Mouse (Mus musculus) neural tube, embryonic 15.5 days (tissue): ENCODE data around the gene Gm10439. TPM values are rescaled to one million over a fixed set of nuclear protein-coding genes. Genes with fewer than 3 reads are reported as not detected.
"Not testable (repeated sequence)": the region's sequence is repeated elsewhere in the genome, so short reads cannot be mapped to it uniquely, and the experiment has no call there.

Source experiments
- ATAC-seq: fragments of 200-750 bp; cut with Nextera tagmentation; 2 replicates; pipeline ENCODE4 v1.8.0; 2017; ENCODE audit warnings: mild to moderate bottlenecking, moderate TSS enrichment, moderate library complexity; ENCODE audit not compliant: low FRiP score
- H3K27ac ChIP-seq: fragments of 300-500 bp; sonication (generic); replicated peaks from 2 replicates; pipeline ENCODE4 v1.5.1; 2015; ENCODE audit warnings: mild to moderate bottlenecking, inconsistent platforms
- H3K27me3 ChIP-seq: fragments of 300-500 bp; sonication (generic); replicated peaks from 2 replicates; pipeline ENCODE4 v1.6.1; 2015; ENCODE audit warnings: inconsistent platforms
- H3K36me3 ChIP-seq: fragments of 300-500 bp; sonication (generic); 2 replicates; pipeline ENCODE4 v1.6.1; 2015; ENCODE audit warnings: inconsistent platforms
- H3K4me1 ChIP-seq: fragments of 300-500 bp; sonication (generic); 2 replicates; pipeline ENCODE4 v1.6.1; 2015; ENCODE audit warnings: inconsistent platforms
- H3K4me2 ChIP-seq: fragments of 300-500 bp; sonication (generic); 2 replicates; pipeline ENCODE4 v1.6.1; 2015; ENCODE audit warnings: inconsistent platforms, mild to moderate bottlenecking, moderate library complexity
- H3K4me3 ChIP-seq: fragments of 300-500 bp; sonication (generic); replicated peaks from 2 replicates; pipeline ENCODE4 v1.5.1; 2015; ENCODE audit warnings: mild to moderate bottlenecking, inconsistent platforms
- H3K9ac ChIP-seq: fragments of 300-500 bp; sonication (generic); replicated peaks from 2 replicates; pipeline ENCODE4 v1.6.1; 2015; ENCODE audit warnings: mild to moderate bottlenecking, inconsistent platforms
- H3K9me3 ChIP-seq: fragments of 300-500 bp; sonication (generic); replicated peaks from 2 replicates; pipeline ENCODE4 v1.6.1; 2016; ENCODE audit warnings: inconsistent platforms
- WGBS: fragments of 180-500 bp; shearing (Covaris S2); methylation state at CpG from one replicate; pipeline ENCODE4 v1.1.7; 2015; ENCODE audit warnings: mixed read lengths; 5-methylcytosine and 5-hydroxymethylcytosine counted together
- polyA plus RNA-seq: library from polyadenylated mRNA; unstranded; fragments of >200 nt; fragmentation: Nextera tagmentation; extraction: Ambion mirVana; gene quantifications from 2 replicates; pipeline ENCODE4 v1.2.1, GENCODE M21; 2015

The Gm10439 gene
- polyA plus RNA-seq: not detected in 2 replicates

- not testable (repeated sequence) for H3K4me1 ChIP-seq, H3K4me2 ChIP-seq, H3K36me3 ChIP-seq, H3K27ac ChIP-seq, H3K4me3 ChIP-seq, ATAC-seq, H3K27me3 ChIP-seq, H3K9me3 ChIP-seq, H3K9ac ChIP-seq
- no CpG with 5 or more reads among the region's 6 CpGs for WGBS
Measured at GRCm38 (mm10) chrX:149594270-149594669, at the start of gene Gm10439. TSS of gene Gm10439 (plus strand) at chrX:149594570.

Other genes starting within 250 kb of the Gm10439 start
- not detected in 2 replicates for gene Gm15085, start 147.0 kb upstream of the Gm10439 start, polyA plus RNA-seq
- not detected in 2 replicates for gene Gm15097, start 189.9 kb downstream of the Gm10439 start, polyA plus RNA-seq